Mouse (Mus musculus) neural tube, embryonic 11.5 days (tissue): ENCODE data around the gene Abi2. TPM values are rescaled to one million over a fixed set of nuclear protein-coding genes. Genes with fewer than 3 reads are reported as not detected.
"Not testable (repeated sequence)": the region's sequence is repeated elsewhere in the genome, so short reads cannot be mapped to it uniquely, and the experiment has no call there.

ENCODE experiments used
- ATAC-seq: fragments of 200-750 bp; cut with Nextera tagmentation; 2 replicates; pipeline ENCODE4 v1.8.0; 2017; ENCODE audit warnings: moderate number of reproducible peaks, mild to moderate bottlenecking, moderate TSS enrichment, moderate library complexity; ENCODE audit not compliant: insufficient read depth, low FRiP score, low TSS enrichment
- DNase-seq: peaks from one replicate; pipeline ENCODE4 v3.0.0-alpha.2; 2015; ENCODE audit warnings: low spot score
- H3K27ac ChIP-seq: fragments of 300-500 bp; sonication (generic); 2 replicates; pipeline ENCODE4 v1.5.1; 2014; ENCODE audit warnings: low read depth, mild to moderate bottlenecking, low read length
- H3K27me3 ChIP-seq: fragments of 300-500 bp; sonication (generic); 2 replicates; pipeline ENCODE4 v1.6.1; 2014; ENCODE audit warnings: mild to moderate bottlenecking, low read length, mixed read lengths; ENCODE audit not compliant: control insufficient read depth, insufficient read depth
- H3K36me3 ChIP-seq: fragments of 300-500 bp; sonication (generic); 2 replicates; pipeline ENCODE4 v1.6.1; 2014; ENCODE audit warnings: mild to moderate bottlenecking, low read length, moderate library complexity, mixed read lengths; ENCODE audit not compliant: control insufficient read depth, insufficient read depth
- H3K4me1 ChIP-seq: fragments of 300-500 bp; sonication (generic); 2 replicates; pipeline ENCODE4 v1.6.1; 2014; ENCODE audit warnings: low read length, mixed read lengths; ENCODE audit not compliant: control insufficient read depth, insufficient read depth
- H3K4me2 ChIP-seq: fragments of 300-500 bp; sonication (generic); 2 replicates; pipeline ENCODE4 v1.6.1; 2014; ENCODE audit warnings: low read depth, mild to moderate bottlenecking, moderate library complexity
- H3K4me3 ChIP-seq: fragments of 300-500 bp; sonication (generic); 2 replicates; pipeline ENCODE4 v1.5.1; 2014; ENCODE audit warnings: low read depth, low read length
- H3K9ac ChIP-seq: fragments of 300-500 bp; sonication (generic); 2 replicates; pipeline ENCODE4 v1.6.1; 2014; ENCODE audit warnings: mild to moderate bottlenecking, low read length
- H3K9me3 ChIP-seq: fragments of 300-500 bp; sonication (generic); 2 replicates; pipeline ENCODE4 v1.6.1; 2016; ENCODE audit warnings: low read length; ENCODE audit not compliant: control insufficient read depth
- WGBS: fragments of 180-500 bp; shearing (Covaris S2); extraction: QIAGEN DNeasy Blood & Tissue Kit; methylation state at CpG from one replicate; pipeline ENCODE4 v1.1.7; 2014; 5-methylcytosine and 5-hydroxymethylcytosine counted together
- polyA plus RNA-seq: library from polyadenylated mRNA; unstranded; fragments of >200 nt; fragmentation: Nextera tagmentation; extraction: Ambion mirVana; gene quantifications from 2 replicates; pipeline ENCODE4 v1.2.1, GENCODE M21; 2014

The Abi2 gene
- polyA plus RNA-seq, 1 experiment from 2014 or later = 49.6 TPM

DNA sequence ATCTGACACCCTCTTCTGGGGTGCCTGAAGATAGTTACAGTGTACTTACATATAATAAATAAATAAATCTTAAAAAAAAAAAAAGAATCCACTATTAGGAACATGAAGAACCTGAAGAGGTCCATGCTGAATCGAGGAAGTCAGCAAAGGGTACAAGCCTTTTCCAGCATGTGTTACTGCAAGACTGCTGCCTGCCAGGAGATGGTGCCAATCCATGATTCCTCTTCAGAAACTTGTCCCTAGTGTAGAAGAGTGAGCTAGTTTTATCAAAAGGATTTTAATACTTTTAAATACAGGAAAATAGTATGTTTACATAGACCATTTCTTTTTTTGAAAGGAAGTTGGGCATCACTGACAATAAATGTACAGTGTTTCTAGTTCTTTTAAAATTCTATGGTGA lies 14.5 kb downstream of the Abi2 start:
- Histone ChIP-seq H3K9ac (no peak overlapping the region), H3K4me2 (no peak overlapping the region), H3K27ac (no peak overlapping the region), H3K27me3 (no peaks in the 10 kb centered on the region), H3K4me1 (no peaks in the 10 kb centered on the region), H3K9me3 (no peaks in the 10 kb centered on the region), H3K4me3 (no peak overlapping the region), H3K36me3 (no peaks in the 10 kb centered on the region)
- WGBS = 87% methylated on average over 1 of the region's 1 CpGs
- ATAC-seq (no peak), DNase-seq (no peak)

DNA sequence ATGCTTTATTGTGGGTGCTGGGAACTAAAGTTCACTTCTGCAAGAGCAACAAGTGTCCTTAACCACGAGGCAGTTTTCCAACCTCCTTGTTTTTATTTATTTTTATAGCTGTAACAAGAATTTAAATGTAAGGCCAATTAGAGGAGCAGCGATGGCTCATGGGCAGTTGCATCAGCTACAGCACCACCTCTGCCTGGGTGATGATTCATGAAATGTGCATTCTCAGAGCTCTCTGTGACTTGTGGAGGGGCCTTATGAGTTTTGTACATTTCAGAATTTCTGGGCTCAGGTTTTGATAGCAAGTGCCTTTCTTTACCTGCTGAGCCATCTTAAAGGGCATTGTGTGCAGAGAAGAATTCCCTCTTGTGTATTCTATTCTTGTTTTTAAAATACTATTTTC lies 18.9 kb downstream of the Abi2 start:
- no peak for DNase-seq
- WGBS = 93% methylated on average over 2 of the region's 2 CpGs
- H3K9me3 ChIP-seq = no peaks in the 10 kb centered on the region

DNA sequence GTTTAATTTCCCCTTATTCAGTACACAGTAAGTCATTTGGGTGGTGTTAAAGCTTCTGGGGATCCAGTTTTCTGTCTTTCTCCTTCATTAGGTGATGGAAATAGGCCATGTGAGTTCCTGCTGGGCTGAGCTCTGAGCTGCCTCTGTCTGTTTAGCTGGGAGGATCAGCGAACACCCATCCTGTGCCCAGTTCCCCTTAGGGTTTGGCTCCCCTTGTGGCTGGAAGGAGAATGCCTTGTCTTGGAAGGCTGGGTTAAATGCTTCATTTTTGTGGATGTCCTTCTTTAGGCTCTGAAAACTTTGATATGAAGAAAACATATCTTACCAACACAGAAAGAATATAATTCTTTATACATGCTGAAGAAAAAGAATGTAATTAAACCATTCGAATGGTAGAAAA lies 19.5 kb downstream of the Abi2 start:
- Histone ChIP-seq H3K4me2 (no peak overlapping the region), H3K9me3 (no peaks in the 10 kb centered on the region), H3K27ac (no peak overlapping the region), H3K27me3 (no peaks in the 10 kb centered on the region), H3K4me1 (no peaks in the 10 kb centered on the region), H3K36me3 (no peaks in the 10 kb centered on the region), H3K4me3 (no peak overlapping the region), H3K9ac (no peak overlapping the region)
- DNase-seq (no peak), ATAC-seq (no peak)
- 74% methylated on average over 2 of the region's 2 CpGs for WGBS

More for the DNA sequence above, 18.9 kb downstream of the Abi2 start:
- no peak for ATAC-seq
- no peaks in the 10 kb centered on the region for H3K27me3 ChIP-seq
- H3K27ac ChIP-seq = no peak overlapping the region
- no peak overlapping the region for H3K4me2 ChIP-seq
- H3K36me3 ChIP-seq = no peaks in the 10 kb centered on the region
- H3K4me3 ChIP-seq = no peak overlapping the region
- no peak overlapping the region for H3K9ac ChIP-seq
- no peaks in the 10 kb centered on the region for H3K4me1 ChIP-seq

DNA sequence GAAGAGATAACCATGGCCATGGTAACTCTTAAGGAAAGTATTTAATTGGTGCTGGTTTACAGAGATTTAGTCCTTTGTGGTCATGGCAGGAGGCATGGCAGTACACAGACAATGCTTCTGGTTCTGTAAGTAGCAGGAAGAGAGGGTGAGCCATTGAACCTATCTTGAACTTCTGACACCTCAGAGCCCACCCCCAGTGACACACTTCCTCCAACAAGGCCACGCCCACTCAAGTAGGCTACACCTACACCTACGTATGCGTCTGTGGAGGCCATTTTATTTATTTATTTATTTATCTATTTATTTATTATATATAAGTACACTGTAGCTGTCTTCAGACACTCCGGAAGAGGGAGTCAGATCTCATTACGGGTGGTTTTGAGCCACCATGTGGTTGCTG lies 22.1 kb downstream of the Abi2 start:
- no peak overlapping the region for H3K4me3 ChIP-seq
- no peaks in the 10 kb centered on the region for H3K4me1 ChIP-seq
- H3K27me3 ChIP-seq = no peaks in the 10 kb centered on the region
- DNase-seq (no peak), ATAC-seq (no peak)
- no peak overlapping the region for H3K9ac ChIP-seq
- no peak overlapping the region for H3K27ac ChIP-seq
- H3K4me2 ChIP-seq = no peak overlapping the region
- no peaks in the 10 kb centered on the region for H3K36me3 ChIP-seq
- 89% methylated on average over 5 of the region's 5 CpGs for WGBS
- no peaks in the 10 kb centered on the region for H3K9me3 ChIP-seq

DNA sequence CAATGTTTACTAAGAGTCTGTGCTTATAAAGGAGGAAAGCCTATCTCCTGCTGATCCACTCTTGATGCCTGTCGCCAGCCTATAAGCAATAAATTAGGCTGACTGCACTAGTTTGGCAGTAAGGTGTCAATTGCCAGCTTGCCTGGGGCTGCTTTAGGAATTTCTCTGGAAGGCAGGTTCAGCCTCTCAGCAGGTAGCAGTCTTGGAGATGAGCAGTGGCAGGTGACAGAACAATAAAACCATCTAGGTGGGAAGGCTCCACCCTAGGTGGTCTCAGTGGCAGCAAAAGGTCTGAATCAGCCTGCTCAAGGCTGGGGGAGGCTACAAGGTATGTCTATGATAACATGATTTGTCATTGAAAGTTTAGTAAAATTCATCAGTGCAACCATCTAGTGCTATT lies 23.1 kb downstream of the Abi2 start:
- no peak overlapping the region for H3K4me3 ChIP-seq
- 0% methylated on average over 1 of the region's 1 CpGs for WGBS
- ATAC-seq = no peak

DNA sequence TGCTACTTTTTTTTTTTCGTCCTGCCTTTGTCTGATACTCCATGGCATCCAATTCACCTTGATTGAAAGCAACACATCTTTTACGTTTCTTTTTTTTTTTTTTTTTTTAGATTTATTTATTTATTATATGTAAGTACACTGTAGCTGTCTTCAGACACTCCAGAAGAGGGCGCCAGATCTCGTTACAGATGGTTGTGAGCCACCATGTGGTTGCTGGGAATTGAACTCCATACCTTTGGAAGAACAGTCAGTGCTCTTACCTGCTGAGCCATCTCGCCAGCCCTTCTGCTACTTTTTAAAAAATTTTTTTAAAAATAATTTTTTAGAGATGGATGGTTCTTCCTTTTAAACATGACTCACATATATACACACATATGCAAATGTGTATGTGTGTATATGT lies 32.0 kb downstream of the Abi2 start:
- not testable (repeated sequence) for ATAC-seq, H3K9ac ChIP-seq, H3K36me3 ChIP-seq, H3K9me3 ChIP-seq, H3K4me3 ChIP-seq, H3K4me2 ChIP-seq, H3K27me3 ChIP-seq, DNase-seq, H3K4me1 ChIP-seq, H3K27ac ChIP-seq
- 82% methylated on average over 5 of the region's 5 CpGs for WGBS

More for the DNA sequence above, 23.1 kb downstream of the Abi2 start:
- Histone ChIP-seq H3K4me2 (no peak overlapping the region), H3K27ac (no peak overlapping the region), H3K9me3 (no peaks in the 10 kb centered on the region), H3K9ac (no peak overlapping the region), H3K27me3 (no peaks in the 10 kb centered on the region), H3K36me3 (no peaks in the 10 kb centered on the region), H3K4me1 (no peaks in the 10 kb centered on the region)
- DNase-seq = no peak

DNA sequence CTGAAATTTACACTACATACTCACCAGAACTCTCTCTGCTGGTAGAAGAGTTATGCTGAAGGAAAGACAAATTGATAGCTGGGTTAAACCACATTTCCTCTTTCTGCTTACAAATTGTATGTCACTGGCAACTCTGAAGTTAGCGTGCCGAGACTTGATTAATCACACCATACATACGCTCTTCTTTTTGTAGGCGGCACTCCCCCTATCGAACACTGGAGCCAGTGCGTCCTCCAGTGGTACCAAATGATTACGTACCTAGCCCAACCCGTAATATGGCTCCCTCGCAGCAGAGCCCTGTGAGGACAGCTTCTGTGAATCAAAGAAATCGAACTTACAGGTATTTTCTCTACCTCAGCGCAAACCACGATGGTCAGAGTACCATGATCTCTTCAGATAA lies 37.6 kb downstream of the Abi2 start:
- H3K9ac ChIP-seq = no peak overlapping the region
- ATAC-seq (no peak), DNase-seq (no peak)
- no peak overlapping the region for H3K4me3 ChIP-seq
- 93% methylated on average over 12 of the region's 12 CpGs for WGBS
- no peak overlapping the region for H3K4me2 ChIP-seq
- no peaks in the 10 kb centered on the region for H3K4me1 ChIP-seq
- H3K27me3 ChIP-seq = no peaks in the 10 kb centered on the region
- no peaks in the 10 kb centered on the region for H3K9me3 ChIP-seq
- no peak overlapping the region for H3K27ac ChIP-seq
- H3K36me3 ChIP-seq = peaks cover 2% of the 10 kb centered on the region; the same call in 1 of the 2 replicates

DNA sequence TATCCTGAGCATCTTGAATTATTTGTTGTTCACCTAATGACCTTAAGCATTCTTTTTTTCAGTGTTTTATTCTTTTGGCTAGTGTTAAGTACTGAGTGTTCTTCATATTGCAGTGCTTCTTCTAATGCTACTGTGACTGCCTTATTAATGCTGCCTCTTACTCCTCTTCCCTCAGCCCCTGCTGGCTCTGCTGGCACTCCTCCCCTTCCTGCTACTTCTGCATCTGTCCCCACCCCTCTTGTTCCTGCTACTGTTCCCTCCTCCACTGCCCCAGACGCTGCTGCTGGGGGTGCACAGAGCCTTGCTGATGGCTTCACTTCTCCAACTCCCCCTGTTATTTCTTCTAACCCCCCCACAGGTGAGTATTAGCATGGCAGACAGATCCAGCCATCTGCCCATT lies 40.5 kb downstream of the Abi2 start:
- Histone ChIP-seq H3K4me1 (no peaks in the 10 kb centered on the region), H3K27ac (no peak overlapping the region), H3K4me3 (no peak overlapping the region), H3K36me3 (peaks cover 4% of the 10 kb centered on the region; the same call in 1 of the 2 replicates), H3K9me3 (no peaks in the 10 kb centered on the region), H3K9ac (no peak overlapping the region), H3K4me2 (no peak overlapping the region), H3K27me3 (no peaks in the 10 kb centered on the region)
- ATAC-seq (no peak), DNase-seq (no peak)
- 53% methylated on average over 1 of the region's 1 CpGs for WGBS

DNA sequence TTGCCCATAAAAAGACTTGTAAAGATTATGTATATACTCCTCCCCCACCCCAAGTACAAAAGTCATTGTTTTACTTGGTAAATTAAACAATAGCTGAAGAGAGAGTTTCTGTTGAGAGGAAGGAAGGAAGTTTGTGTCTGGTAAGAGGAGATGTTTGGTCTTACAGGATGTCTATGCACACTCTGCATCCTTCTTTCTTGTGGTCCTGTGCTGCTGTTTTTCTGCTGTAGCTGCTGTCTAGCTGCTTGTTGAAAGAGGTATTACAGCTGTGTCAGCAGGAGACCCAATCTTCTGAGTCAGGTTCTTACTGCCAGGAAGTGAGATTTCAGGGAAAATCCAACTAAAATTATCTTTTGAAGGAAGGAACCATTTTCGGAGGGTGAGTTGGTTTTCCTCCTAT lies 51.2 kb downstream of the Abi2 start:
- Histone ChIP-seq H3K27ac (no peak overlapping the region), H3K4me1 (no peaks in the 10 kb centered on the region), H3K4me2 (no peak overlapping the region), H3K36me3 (no peaks in the 10 kb centered on the region), H3K9ac (no peak overlapping the region), H3K27me3 (no peaks in the 10 kb centered on the region), H3K4me3 (no peak overlapping the region), H3K9me3 (no peaks in the 10 kb centered on the region)
- ATAC-seq = no peak
- WGBS = 96% methylated on average over 1 of the region's 1 CpGs
- DNase-seq = no peak
